Mouse (Mus musculus) MEL (cell line): ENCODE measurements around the gene Tob2. TPM values are rescaled to one million over a fixed set of nuclear protein-coding genes. Genes with fewer than 3 reads are reported as not detected.

Experiments
- DNase-seq: peaks from one replicate; pipeline ENCODE4 v3.0.0; 2011; ENCODE audit warnings: low read depth, low spot score
- H3K27ac ChIP-seq: 2 replicates; pipeline ENCODE4 v1.5.1; 2012; ENCODE audit warnings: low read depth, mild to moderate bottlenecking, control low read depth, low read length, moderate library complexity; ENCODE audit not compliant: control insufficient read depth
- H3K27me3 ChIP-seq, 2 experiments: fragments of 150-350 bp in 1 of 2; sonication (generic) in 1 of 2; 2 replicates each; pipeline ENCODE4 v1.6.1; 2012; ENCODE audit warnings: low read length in 2 of 2, mild to moderate bottlenecking in 2 of 2, improper control_type of control experiment in 1 of 2, moderate library complexity in 1 of 2; ENCODE audit not compliant: insufficient read depth in 2 of 2, control insufficient read depth in 1 of 2
- H3K36me3 ChIP-seq, 2 experiments: 2 replicates each; pipeline ENCODE4 v1.6.1; 2012 to 2014; ENCODE audit warnings: low read length in 2 of 2, improper control_type of control experiment in 1 of 2, inconsistent platforms in 1 of 2, mild to moderate bottlenecking in 1 of 2; ENCODE audit not compliant: insufficient read depth in 2 of 2, control insufficient read depth in 1 of 2
- H3K4me1 ChIP-seq, 2 experiments: fragments of 150-350 bp in 1 of 2; sonication (generic) in 1 of 2; 2 replicates each; pipeline ENCODE4 v1.6.1; 2012; ENCODE audit warnings: low read length in 2 of 2, improper control_type of control experiment in 1 of 2, mild to moderate bottlenecking in 1 of 2; ENCODE audit not compliant: insufficient read depth in 2 of 2, control insufficient read depth in 1 of 2
- H3K4me3 ChIP-seq, 2 experiments: fragments of 150-350 bp in 1 of 2; sonication (generic) in 1 of 2; 2 replicates each; pipeline ENCODE4 v1.5.1; 2012; ENCODE audit warnings: low read depth in 2 of 2, low read length in 2 of 2, mild to moderate bottlenecking in 2 of 2, moderate library complexity in 2 of 2, control low read depth in 1 of 2, improper control_type of control experiment in 1 of 2; ENCODE audit not compliant: control insufficient read depth in 1 of 2, insufficient read depth in 1 of 2
- H3K79me2 ChIP-seq: 2 replicates; pipeline ENCODE4 v1.6.1; 2012; ENCODE audit warnings: mild to moderate bottlenecking, low read length, moderate library complexity; ENCODE audit not compliant: control insufficient read depth, poor library complexity, insufficient read depth
- H3K9ac ChIP-seq: 2 replicates; pipeline ENCODE4 v1.6.1; 2012; ENCODE audit warnings: low read depth, mild to moderate bottlenecking, control low read depth, low read length, moderate library complexity; ENCODE audit not compliant: control insufficient read depth, poor library complexity, severe bottlenecking
- H3K9me3 ChIP-seq: fragments of 150-350 bp; sonication (generic); replicated peaks from 2 replicates; pipeline ENCODE4 v1.6.1; 2012; ENCODE audit warnings: mild to moderate bottlenecking, low read length, improper control_type of control experiment, moderate library complexity; ENCODE audit not compliant: insufficient read depth
- CHD1 ChIP-seq: IDR thresholded peaks from 2 replicates; pipeline ENCODE4 v1.6.1; 2012; ENCODE audit warnings: low read depth, mild to moderate bottlenecking, inconsistent platforms, low read length, improper control_type of control experiment
- CHD2 ChIP-seq: IDR thresholded peaks from 2 replicates; pipeline ENCODE4 v1.6.1; 2011; ENCODE audit warnings: low read length, improper control_type of control experiment
- CTCF ChIP-seq, 3 experiments: IDR thresholded peaks in 2 of 3; conservative IDR thresholded peaks in 1 of 3; 2 replicates each; pipeline ENCODE4 v1.5.1; 2011 to 2012; ENCODE audit warnings: low read length in 3 of 3, low read depth in 2 of 3, mild to moderate bottlenecking in 2 of 3, improper control_type of control experiment in 1 of 3, inconsistent platforms in 1 of 3, mixed read lengths in 1 of 3, moderate library complexity in 1 of 3; ENCODE audit not compliant: control insufficient read depth in 1 of 3, insufficient read depth in 1 of 3, poor library complexity in 1 of 3, severe bottlenecking in 1 of 3
- GABPA ChIP-seq: IDR thresholded peaks from 2 replicates; pipeline ENCODE4 v1.6.1; 2012; ENCODE audit warnings: low read depth, mild to moderate bottlenecking, inconsistent platforms, low read length, improper control_type of control experiment, moderate library complexity
- GATA1 ChIP-seq: IDR thresholded peaks from 2 replicates; pipeline ENCODE4 v1.6.1; 2011; ENCODE audit warnings: low read depth, low read length, improper control_type of control experiment
- KAT2A ChIP-seq: conservative IDR thresholded peaks from 2 replicates; pipeline ENCODE4 v1.6.1; 2012; ENCODE audit warnings: low read depth, low read length, improper control_type of control experiment, inconsistent platforms
- MAFK ChIP-seq: IDR thresholded peaks from 2 replicates; pipeline ENCODE4 v1.6.1; 2011; ENCODE audit warnings: low read depth, mild to moderate bottlenecking, low read length, improper control_type of control experiment, borderline replicate concordance
- MAX ChIP-seq: IDR thresholded peaks from 2 replicates; pipeline ENCODE4 v1.6.1; 2011; ENCODE audit warnings: low read length, improper control_type of control experiment
- MAZ ChIP-seq: IDR thresholded peaks from 2 replicates; pipeline ENCODE4 v1.6.1; 2012; ENCODE audit warnings: low read depth, mild to moderate bottlenecking, inconsistent platforms, low read length, improper control_type of control experiment
- MXI1 ChIP-seq: IDR thresholded peaks from 2 replicates; pipeline ENCODE4 v1.6.1; 2011; ENCODE audit warnings: mild to moderate bottlenecking, low read depth, low read length, improper control_type of control experiment
- MYB ChIP-seq: IDR thresholded peaks from 2 replicates; pipeline ENCODE4 v1.6.1; 2011; ENCODE audit warnings: mild to moderate bottlenecking, low read depth, low read length, improper control_type of control experiment
- NRF1 ChIP-seq: IDR thresholded peaks from 2 replicates; pipeline ENCODE4 v1.6.1; 2014; ENCODE audit warnings: low read depth, mild to moderate bottlenecking, inconsistent platforms, low read length, improper control_type of control experiment, moderate library complexity; ENCODE audit not compliant: poor library complexity, insufficient read depth, severe bottlenecking
- POLR2A ChIP-seq, 2 experiments: IDR thresholded peaks; 2 replicates each; pipeline ENCODE4 v1.6.1; 2011 to 2012; ENCODE audit warnings: low read length in 2 of 2, mild to moderate bottlenecking in 2 of 2, control low read depth in 1 of 2, improper control_type of control experiment in 1 of 2, low read depth in 1 of 2, moderate library complexity in 1 of 2; ENCODE audit not compliant: control insufficient read depth in 1 of 2, insufficient read depth in 1 of 2, poor library complexity in 1 of 2
- POLR2AphosphoS5 ChIP-seq: IDR thresholded peaks from 2 replicates; pipeline ENCODE4 v1.6.1; 2012; ENCODE audit warnings: low read depth, borderline replicate concordance, mild to moderate bottlenecking, inconsistent platforms, low read length, moderate library complexity, mixed read lengths
- SIN3A ChIP-seq: IDR thresholded peaks from 2 replicates; pipeline ENCODE4 v1.6.1; 2012; ENCODE audit warnings: low read length, improper control_type of control experiment, inconsistent platforms
- SMC3 ChIP-seq: IDR thresholded peaks from 2 replicates; pipeline ENCODE4 v1.6.1; 2011; ENCODE audit warnings: low read depth, low read length, improper control_type of control experiment
- TBP ChIP-seq: IDR thresholded peaks from 2 replicates; pipeline ENCODE4 v1.8.0; 2011; ENCODE audit warnings: low read depth, low read length, improper control_type of control experiment
- USF2 ChIP-seq, 2 experiments: IDR thresholded peaks; 2 replicates each; pipeline ENCODE4 v1.6.1; 2011 to 2012; ENCODE audit warnings: improper control_type of control experiment in 2 of 2, low read length in 2 of 2, borderline replicate concordance in 1 of 2, inconsistent platforms in 1 of 2, low read depth in 1 of 2, mild to moderate bottlenecking in 1 of 2; ENCODE audit not compliant: insufficient read depth in 1 of 2
- ZNF384 ChIP-seq: IDR thresholded peaks from 2 replicates; pipeline ENCODE4 v1.6.1; 2012; ENCODE audit warnings: low read depth, mild to moderate bottlenecking, inconsistent platforms, low read length, improper control_type of control experiment
- polyA plus RNA-seq, 2 experiments: library from polyadenylated mRNA; stranded (reverse) in 1 of 2; unstranded in 1 of 2; fragments of >175 nt in 1 of 2; fragments of >200 nt in 1 of 2; gene quantifications; 2 replicates each; pipeline versions ENCODE4 v1.2.1 to v1.2.4; 2012; ENCODE audit warnings: low replicate concordance in 2 of 2, low read depth in 1 of 2; ENCODE audit not compliant: insufficient read length in 2 of 2, insufficient read depth in 1 of 2, missing spikeins in 1 of 2
- total RNA-seq: library from RNA; depleted of rRNA; stranded (reverse); fragments of 300-350 nt; gene quantifications from 2 replicates; pipeline ENCODE4 v1.2.3, GENCODE M21; 2012

Gene Tob2
- total and polyA plus RNA-seq, 3 experiments, result 20.7 to 23.5 TPM; not detected in 1

DNA sequence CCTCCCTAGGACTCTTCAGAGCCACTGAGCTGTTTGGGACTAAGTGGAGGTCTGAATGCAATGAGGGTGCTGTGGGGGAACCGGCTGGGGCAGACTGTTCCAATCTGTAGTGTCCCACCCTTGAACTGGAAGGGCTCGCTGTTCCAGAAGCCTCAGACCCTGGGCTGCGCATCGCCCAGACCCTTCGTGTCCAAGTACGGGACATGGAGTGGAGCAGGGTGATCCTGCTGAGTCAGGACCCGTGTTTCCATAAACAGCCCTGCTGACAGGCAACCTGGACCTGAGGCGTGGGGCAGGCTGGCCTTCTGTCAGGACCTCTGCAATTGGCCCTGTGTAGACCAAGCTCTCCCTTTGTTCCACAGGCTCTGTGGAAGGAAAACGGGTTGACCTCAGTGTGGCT, 11.8 kb downstream of the Tob2 start:
- Histone ChIP-seq H3K36me3 (peaks cover 0 to 3% of the 10 kb centered on the region in 2 experiments; a peak in 2 of 4 replicates), H3K4me1 (no peaks in the 10 kb centered on the region), H3K9ac (no peak overlapping the region), H3K27me3 (no peaks in the 10 kb centered on the region)
- no peak for TF ChIP-seq CTCF (IDR thresholded peaks at IDR 0.05 in 2 of 3, conservative IDR thresholded peaks at IDR 0.05 in 1 of 3; ENCODE audit: control insufficient read depth in 1 of 3, insufficient read depth in 1 of 3, low read depth in 2 of 3, low read length in 3 of 3, poor library complexity in 1 of 3, severe bottlenecking in 1 of 3)
- TF ChIP-seq, all 39 proteins: peak for 0
- H3K4me3 ChIP-seq, result no peak overlapping the region
- no peaks in the 10 kb centered on the region for H3K9me3 ChIP-seq
- peaks cover 12% of the 10 kb centered on the region for H3K79me2 ChIP-seq
- DNase-seq, result no peak
- H3K27ac ChIP-seq, result no peak overlapping the region

DNA sequence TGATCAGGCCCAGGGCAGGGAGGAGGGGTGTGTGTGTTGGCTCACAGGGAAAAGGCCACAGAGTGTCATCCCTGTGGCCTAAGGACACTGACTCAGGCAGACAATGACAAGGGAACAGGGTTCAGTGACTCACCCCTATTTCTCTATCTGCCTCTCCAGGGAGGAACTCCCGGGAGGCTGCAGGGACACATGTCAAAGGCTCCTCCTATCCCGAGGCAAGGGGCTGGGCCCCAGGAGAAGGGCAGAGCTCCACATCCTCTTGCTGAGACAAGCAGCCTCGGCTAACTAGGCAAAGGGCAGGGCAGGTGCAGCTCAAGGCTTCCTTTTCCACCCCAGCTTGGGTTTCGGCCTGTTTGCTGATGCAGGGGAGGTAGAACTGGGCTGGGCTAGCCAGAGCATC, 12.9 kb downstream of the Tob2 start:
- no peak overlapping the region for H3K27ac ChIP-seq
- TF ChIP-seq MYB (no peak), MXI1 (no peak), GABPA (no peak), MAZ (no peak), NRF1 (no peak), POLR2AphosphoS5 (no peak), SMC3 (no peak), KAT2A (no peak), ZNF384 (no peak), POLR2A (IDR thresholded peaks at IDR 0.05; ENCODE audit: control insufficient read depth in 1 of 2, insufficient read depth in 1 of 2, low read depth in 1 of 2, low read length in 2 of 2, poor library complexity in 1 of 2) (no peak), GATA1 (no peak), MAFK (no peak), USF2 (IDR thresholded peaks at IDR 0.05; ENCODE audit: borderline replicate concordance in 1 of 2, insufficient read depth in 1 of 2, low read depth in 1 of 2, low read length in 2 of 2) (no peak), SIN3A (no peak), TBP (no peak), CHD1 (no peak), MAX (no peak), CHD2 (no peak)
- DNase-seq, result peak; percentile 40

More for the DNA sequence above, 12.9 kb downstream of the Tob2 start:
- Histone ChIP-seq H3K4me1 (no peaks in the 10 kb centered on the region), H3K36me3 (peaks cover 0 to 3% of the 10 kb centered on the region in 2 experiments; a peak in 2 of 4 replicates), H3K4me3 (no peak overlapping the region), H3K9me3 (no peaks in the 10 kb centered on the region), H3K9ac (no peak overlapping the region), H3K79me2 (peaks cover 12% of the 10 kb centered on the region), H3K27me3 (no peaks in the 10 kb centered on the region)
